Mouse (Mus musculus): ENCODE data around the gene Kdm6b. TPM values are rescaled to one million over a fixed set of nuclear protein-coding genes. Genes with fewer than 3 reads are reported as not detected.
A peak's percentile ranks its signal among the peaks of the same experiment; 100 is the strongest.

Gene Kdm6b
- polyA plus RNA-seq, 1 experiment: 14.0 TPM

GRCm38 (mm10) chr11:69372780-69373170 is 40.7 kb downstream of the Kdm6b start:
- H3K27me3 ChIP-seq (ENCODE audit: control insufficient read depth, insufficient read depth, low read length): no peaks in the 10 kb centered on the region
- no peak for DNase-seq
- 63% methylated on average over 3 of the region's 3 CpGs for WGBS
- H3K27ac ChIP-seq (ENCODE audit: insufficient read depth, low read length): no peak overlapping the region; the same call in 1 of the 2 replicates
- peaks cover 23% of the 10 kb centered on the region for H3K4me1 ChIP-seq (ENCODE audit: control insufficient read depth, insufficient read depth, low read length)
- TF ChIP-seq CTCF (IDR thresholded peaks at IDR 0.05; ENCODE audit: borderline replicate concordance, insufficient read depth, low read depth, low read length) (peak; percentile 30; the same call in 1 of the 2 replicates), POLR2A (IDR thresholded peaks at IDR 0.05; ENCODE audit: borderline replicate concordance, insufficient read depth, low read length) (no peak)
- no peak overlapping the region for H3K4me3 ChIP-seq (replicated peaks; ENCODE audit: insufficient read depth, low read depth, low read length)

- H3K4me1 ChIP-seq (ENCODE audit: control insufficient read depth, insufficient read depth, low read length): peaks cover 24% of the 10 kb centered on the region
- 7% methylated on average over 12 of the region's 12 CpGs for WGBS
- H3K4me3 ChIP-seq (replicated peaks; ENCODE audit: insufficient read depth, low read depth, low read length): peak overlapping the region; percentile 15
- H3K27me3 ChIP-seq (ENCODE audit: control insufficient read depth, insufficient read depth, low read length): no peaks in the 10 kb centered on the region
- DNase-seq: peak; percentile 91 to 96
- peak overlapping the region; percentile 72 for H3K27ac ChIP-seq (ENCODE audit: insufficient read depth, low read length)
- peak; percentile 29; the same call in 1 of the 2 replicates for TF ChIP-seq POLR2A (IDR thresholded peaks at IDR 0.05; ENCODE audit: borderline replicate concordance, insufficient read depth, low read length)
- no peak for TF ChIP-seq CTCF (IDR thresholded peaks at IDR 0.05; ENCODE audit: borderline replicate concordance, insufficient read depth, low read depth, low read length)
These were observed 41.3 kb downstream of the Kdm6b start for GRCm38 (mm10) chr11:69372056-69372779.

GRCm38 (mm10) chr11:69371601-69372000 is 41.9 kb downstream of the Kdm6b start:
- H3K27ac ChIP-seq (ENCODE audit: insufficient read depth, low read length): peak overlapping the region; percentile 3; the same call in 1 of the 2 replicates
- TF ChIP-seq POLR2A (IDR thresholded peaks at IDR 0.05; ENCODE audit: borderline replicate concordance, insufficient read depth, low read length) (no peak), CTCF (IDR thresholded peaks at IDR 0.05; ENCODE audit: borderline replicate concordance, insufficient read depth, low read depth, low read length) (no peak)
- H3K4me1 ChIP-seq (ENCODE audit: control insufficient read depth, insufficient read depth, low read length): peaks cover 24% of the 10 kb centered on the region
- no peak overlapping the region for H3K4me3 ChIP-seq (replicated peaks; ENCODE audit: insufficient read depth, low read depth, low read length)
- DNase-seq: no peak
- WGBS: 33% methylated on average over 12 of the region's 12 CpGs
- no peaks in the 10 kb centered on the region for H3K27me3 ChIP-seq (ENCODE audit: control insufficient read depth, insufficient read depth, low read length)

- Histone ChIP-seq H3K4me3 (replicated peaks; ENCODE audit: insufficient read depth, low read depth, low read length) (no peak overlapping the region), H3K27me3 (ENCODE audit: control insufficient read depth, insufficient read depth, low read length) (no peaks in the 10 kb centered on the region), H3K4me1 (ENCODE audit: control insufficient read depth, insufficient read depth, low read length) (peaks cover 29% of the 10 kb centered on the region), H3K27ac (ENCODE audit: insufficient read depth, low read length) (no peak overlapping the region)
- 71% methylated on average over 9 of the region's 9 CpGs for WGBS
- TF ChIP-seq POLR2A (IDR thresholded peaks at IDR 0.05; ENCODE audit: borderline replicate concordance, insufficient read depth, low read length) (no peak), CTCF (IDR thresholded peaks at IDR 0.05; ENCODE audit: borderline replicate concordance, insufficient read depth, low read depth, low read length) (no peak)
- no peak for DNase-seq
These were observed 42.7 kb downstream of the Kdm6b start for GRCm38 (mm10) chr11:69370817-69371215.

- WGBS: 75% methylated on average over 2 of the region's 2 CpGs
- H3K4me1 ChIP-seq (ENCODE audit: control insufficient read depth, insufficient read depth, low read length): peaks cover 35% of the 10 kb centered on the region
- H3K27me3 ChIP-seq (ENCODE audit: control insufficient read depth, insufficient read depth, low read length): no peaks in the 10 kb centered on the region
- H3K27ac ChIP-seq (ENCODE audit: insufficient read depth, low read length): no peak overlapping the region
- no peak overlapping the region for H3K4me3 ChIP-seq (replicated peaks; ENCODE audit: insufficient read depth, low read depth, low read length)
- TF ChIP-seq POLR2A (IDR thresholded peaks at IDR 0.05; ENCODE audit: borderline replicate concordance, insufficient read depth, low read length) (no peak), CTCF (IDR thresholded peaks at IDR 0.05; ENCODE audit: borderline replicate concordance, insufficient read depth, low read depth, low read length) (no peak)
- DNase-seq: no peak
These were observed 43.3 kb downstream of the Kdm6b start for GRCm38 (mm10) chr11:69369990-69370816.

- no peak for DNase-seq
- Histone ChIP-seq H3K27ac (ENCODE audit: insufficient read depth, low read length) (peak within 1 kb of the TSS; percentile 49), H3K27me3 (ENCODE audit: control insufficient read depth, insufficient read depth, low read length) (no peaks in the 10 kb centered on the region), H3K4me1 (ENCODE audit: control insufficient read depth, insufficient read depth, low read length) (peaks cover 43% of the 10 kb centered on the region), H3K4me3 (replicated peaks; ENCODE audit: insufficient read depth, low read depth, low read length) (peak within 1 kb of the TSS; percentile 90)
- 2% methylated on average over 13 of the region's 34 CpGs for WGBS
- TF ChIP-seq CTCF (IDR thresholded peaks at IDR 0.05; ENCODE audit: borderline replicate concordance, insufficient read depth, low read depth, low read length): no peak
- TF ChIP-seq POLR2A (IDR thresholded peaks at IDR 0.05; ENCODE audit: borderline replicate concordance, insufficient read depth, low read length): no peak
These were observed 44.1 kb downstream of the Kdm6b start, which contains the start of gene Chd3 for GRCm38 (mm10) chr11:69369215-69369989. Gene Chd3, minus strand, starts transcription at chr11:69369406.

All from cerebellum, adult 2 months (tissue).